Mouse (Mus musculus) lung, adult 2 months (tissue): ENCODE measurements around the gene Cnbd2.

Source experiments
- CTCF ChIP-seq: fragments of 200-500 bp; IDR thresholded peaks from 2 replicates; pipeline ENCODE4 v1.5.1; 2011; ENCODE audit warnings: mild to moderate bottlenecking, low read length, control low read depth; ENCODE audit not compliant: insufficient read depth
- POLR2A ChIP-seq: fragments of 200-500 bp; IDR thresholded peaks from 2 replicates; pipeline ENCODE4 v1.6.1; 2011; ENCODE audit warnings: low read depth, mild to moderate bottlenecking, control low read depth, low read length, borderline replicate concordance; ENCODE audit errors: extremely low read depth

GRCm38 (mm10) chr2:156356031-156356430 is 43.9 kb downstream of the Cnbd2 start:
- TF ChIP-seq POLR2A (no peak), CTCF (no peak)
